Comparison of ENCODE assay signal across 19 mouse cellular contexts in genomic region chr6:91891776-91892175, GRCm38 (mm10). TPM values are rescaled to one million over a fixed set of nuclear protein-coding genes. Genes with fewer than 3 reads are reported as not detected.
DNase-seq lines count a peak whose midpoint lies in the region; ATAC-seq and TF ChIP-seq lines count a peak whose summit lies in the region.
"Had no signal": no experiment of that assay in that cellular context is flagged by ENCODE, and none has a peak within 500 bp of the region (broad histone marks: within the 10 kb centered on the region; RNA-seq: fewer than 3 reads in every experiment).

No protein-coding gene starts in this region.

- DNase-seq in adrenal gland, adult 2 months = peak; percentile 77
- no peak for DNase-seq in adrenal gland, postnatal 4 days (ENCODE audit: low spot score in 2 of 2)
- DNase-seq in NIH3T3 (ENCODE audit: low read depth) = peak; percentile 29
- peak; percentile 28 for DNase-seq in adrenal gland, postnatal 25 days
- no peak for DNase-seq in midbrain, postnatal 0 days (ENCODE audit: low spot score)
- DNase-seq in left cerebral cortex, adult 11 months (ENCODE audit: low spot score) = no peak
- DNase-seq in gastrocnemius, adult 8-10 months (ENCODE audit: low spot score in 2 of 2) = no peak
- DNase-seq: cerebellum, adult 11 months; cerebellum, adult 9-10 months; cerebellum, postnatal 36 days; gastrocnemius, adult 2 months; gastrocnemius, postnatal 36 days; heart, postnatal 36 days had no signal

- H3K9me3 ChIP-seq in midbrain, postnatal 0 days (ENCODE audit: low read length) = no peaks in the 10 kb centered on the region
- H3K9me3 ChIP-seq: embryonic facial prominence, embryonic 13.5 days; forebrain, embryonic 12.5 days; heart, embryonic 13.5 days; hindbrain, embryonic 15.5 days had no signal

- no peaks in the 10 kb centered on the region for H3K27me3 ChIP-seq in midbrain, postnatal 0 days (ENCODE audit: insufficient read depth, low read length)
- H3K27me3 ChIP-seq: embryonic facial prominence, embryonic 13.5 days; forebrain, embryonic 12.5 days; heart, embryonic 13.5 days; hindbrain, embryonic 15.5 days had no signal

- ATAC-seq in midbrain, postnatal 0 days (ENCODE audit: low FRiP score) = no peak
- ATAC-seq: forebrain, embryonic 16.5 days; intestine, embryonic 16.5 days had no signal

- no peak overlapping the region for H3K27ac ChIP-seq in midbrain, postnatal 0 days (ENCODE audit: low read depth, low read length)
- H3K27ac ChIP-seq: embryonic facial prominence, embryonic 13.5 days; forebrain, embryonic 12.5 days; gastrocnemius, adult 2 months; heart, embryonic 13.5 days; hindbrain, embryonic 15.5 days had no signal

- no peak overlapping the region for H3K4me2 ChIP-seq in midbrain, postnatal 0 days (ENCODE audit: low read depth, low read length, poor library complexity, severe bottlenecking)
- H3K4me2 ChIP-seq: embryonic facial prominence, embryonic 13.5 days; forebrain, embryonic 12.5 days; heart, embryonic 13.5 days; hindbrain, embryonic 15.5 days had no signal

- H3K36me3 ChIP-seq in midbrain, postnatal 0 days (ENCODE audit: insufficient read depth, low read length) = peaks cover 49% of the 10 kb centered on the region

- no peak overlapping the region for H3K9ac ChIP-seq in midbrain, postnatal 0 days (replicated peaks; ENCODE audit: low read length, poor library complexity, severe bottlenecking)
- H3K9ac ChIP-seq: embryonic facial prominence, embryonic 13.5 days; forebrain, embryonic 12.5 days; heart, embryonic 13.5 days; hindbrain, embryonic 15.5 days had no signal

- no peaks in the 10 kb centered on the region for H3K4me1 ChIP-seq in midbrain, postnatal 0 days (ENCODE audit: insufficient read depth, low read length)
- H3K4me1 ChIP-seq: embryonic facial prominence, embryonic 13.5 days; forebrain, embryonic 12.5 days; heart, embryonic 13.5 days; hindbrain, embryonic 15.5 days had no signal

- 95% methylated on average over 2 of the region's 2 CpGs for WGBS in midbrain, postnatal 0 days

- H3K4me3 ChIP-seq in midbrain, postnatal 0 days (ENCODE audit: low read depth, low read length) = no peak overlapping the region
- H3K4me3 ChIP-seq: embryonic facial prominence, embryonic 13.5 days; forebrain, embryonic 12.5 days; gastrocnemius, adult 2 months; heart, embryonic 13.5 days; hindbrain, embryonic 15.5 days had no signal

- no peak for TF ChIP-seq CTCF in midbrain, postnatal 0 days (IDR thresholded peaks at IDR 0.05)

RNA-seq across cellular contexts. Expression of gene 4930590J08Rik, which starts 10.8 kb away (rescaled TPM):
- total RNA-seq in adrenal gland, adult 2 months (2021) = 1 to 10 TPM; 1.6 to 2.1 TPM
- polyA plus RNA-seq in adrenal gland, adult 2 months (2012; rRNA removed) = 0.25 and 0.26 TPM in 2 replicates
- total RNA-seq in adrenal gland, postnatal 4 days (2021) = 1 to 10 TPM; 1.6 to 2.2 TPM
- total RNA-seq in adrenal gland, postnatal 25 days (2021) = 1.7 and 1.9 TPM in 2 replicates
- total RNA-seq in midbrain, postnatal 0 days (2014; rRNA removed) = 2.1 and 5.9 TPM in 2 replicates
- 0.34 and 0.78 TPM in 2 replicates for polyA plus RNA-seq in midbrain, postnatal 0 days (2015; fragmentation: Nextera tagmentation; extraction: Ambion mirVana)
- total RNA-seq in gastrocnemius, adult 8-10 months (2022) = 1 to 10 TPM in 3 of 4 experiments, under 1 TPM in 1; 0.92 to 2.6 (median 2.0) TPM

RNA-seq across cellular contexts. Expression of gene Ccdc174, which starts 13.9 kb away (rescaled TPM):
- 10 to 100 TPM; 28.2 to 69.0 TPM for total RNA-seq in adrenal gland, adult 2 months (2021)
- polyA plus RNA-seq in adrenal gland, adult 2 months (2012; rRNA removed) = 2.9 and 4.5 TPM in 2 replicates
- 10 to 100 TPM; 29.8 to 31.3 TPM for total RNA-seq in adrenal gland, postnatal 4 days (2021)
- 34.7 and 37.6 TPM in 2 replicates for total RNA-seq in adrenal gland, postnatal 25 days (2021)
- 12.5 and 14.8 TPM in 2 replicates for total RNA-seq in midbrain, postnatal 0 days (2014; rRNA removed)
- polyA plus RNA-seq in midbrain, postnatal 0 days (2015; fragmentation: Nextera tagmentation; extraction: Ambion mirVana) = 33.6 and 43.9 TPM in 2 replicates
- total RNA-seq in gastrocnemius, adult 8-10 months (2022) = 10 to 100 TPM in 1 of 4 experiments, 1 to 10 TPM in 3; 6.8 to 10.9 (median 8.7) TPM

Comparison
In these comparisons a context has a peak if more than half of its experiments do, and no peak if none do; other contexts are left out.
1. DNase-seq: peak in adrenal gland, adult 2 months (single experiment), NIH3T3 (single experiment) and adrenal gland, postnatal 25 days (single experiment); none in adrenal gland, postnatal 4 days (0 of 2), midbrain, postnatal 0 days (single experiment), left cerebral cortex, adult 11 months (single experiment) and gastrocnemius, adult 8-10 months (0 of 2).